ENCODE assay signal across 20 mouse cellular contexts in genomic region chr3:36827274-36828025, GRCm38 (mm10). TPM values are rescaled to one million over a fixed set of nuclear protein-coding genes. Genes with fewer than 3 reads are reported as not detected.
A peak's percentile ranks its signal among the peaks of the same experiment; 100 is the strongest.
DNase-seq lines count a peak whose midpoint lies in the region; ATAC-seq lines count a peak whose summit lies in the region.
"Had no signal": no experiment of that assay in that cellular context is flagged by ENCODE, and none has a peak within 500 bp of the region (broad histone marks: within the 10 kb centered on the region; RNA-seq: fewer than 3 reads in every experiment).

No protein-coding gene starts in this region.

- peak overlapping the region; percentile 3; the same call in 1 of the 2 replicates for H3K27ac ChIP-seq in hindbrain, embryonic 16.5 days (ENCODE audit: low read depth, low read length)
- no peak overlapping the region for H3K27ac ChIP-seq in hindbrain, embryonic 13.5 days
- H3K27ac ChIP-seq in neural tube, embryonic 14.5 days (ENCODE audit: low read depth, low read length) = no peak overlapping the region
- H3K27ac ChIP-seq: embryonic facial prominence, embryonic 15.5 days; gastrocnemius, adult 2 months; heart, adult 2 months; liver, embryonic 12.5 days; lung, embryonic 15.5 days; neural tube, embryonic 13.5 days had no signal

- ATAC-seq in hindbrain, embryonic 16.5 days = peak; percentile 83
- ATAC-seq in hindbrain, embryonic 13.5 days (ENCODE audit: low FRiP score) = no peak
- ATAC-seq in neural tube, embryonic 14.5 days (ENCODE audit: low read depth) = 0 out of 2 replicates have a peak, but pooled peaks have one; percentile 21
- ATAC-seq: liver, embryonic 12.5 days had no signal

- WGBS in hindbrain, embryonic 16.5 days = 31% methylated on average over 8 of the region's 8 CpGs
- WGBS in hindbrain, embryonic 13.5 days = 40% methylated on average over 8 of the region's 8 CpGs
- WGBS in neural tube, embryonic 14.5 days = 36% methylated on average over 8 of the region's 8 CpGs

- DNase-seq in cerebellum, postnatal 10 days = peak; percentile 67 to 75
- DNase-seq in cerebellum, adult 11 months = no peak
- DNase-seq in neural tube, embryonic 10.5 days (ENCODE audit: extremely low spot score, low spot score) = no peak
- DNase-seq in retina, postnatal 1 day = peak; percentile 45
- DNase-seq in adrenal gland, postnatal 10 days = no peak
- DNase-seq: adrenal gland, postnatal 14 days; gastrocnemius, adult 2 months; heart, adult 2 months; kidney, adult 2 months; kidney, postnatal 36 days; left cerebral cortex, postnatal 4 days; right cerebral cortex, postnatal 4 days; thymus, postnatal 14 days had no signal

- no peaks in the 10 kb centered on the region for H3K36me3 ChIP-seq in hindbrain, embryonic 16.5 days (ENCODE audit: control insufficient read depth, insufficient read depth, low read length)
- no peaks in the 10 kb centered on the region for H3K36me3 ChIP-seq in hindbrain, embryonic 13.5 days
- H3K36me3 ChIP-seq in neural tube, embryonic 14.5 days (ENCODE audit: control insufficient read depth, insufficient read depth, low read length) = no peaks in the 10 kb centered on the region
- H3K36me3 ChIP-seq: embryonic facial prominence, embryonic 15.5 days; liver, embryonic 12.5 days; lung, embryonic 15.5 days; neural tube, embryonic 13.5 days had no signal

- no peaks in the 10 kb centered on the region for H3K27me3 ChIP-seq in hindbrain, embryonic 16.5 days (replicated peaks; ENCODE audit: control insufficient read depth, insufficient read depth, low read length)
- no peaks in the 10 kb centered on the region for H3K27me3 ChIP-seq in hindbrain, embryonic 13.5 days
- H3K27me3 ChIP-seq in neural tube, embryonic 14.5 days (ENCODE audit: control insufficient read depth, insufficient read depth, low read length) = no peaks in the 10 kb centered on the region
- H3K27me3 ChIP-seq: embryonic facial prominence, embryonic 15.5 days; liver, embryonic 12.5 days; lung, embryonic 15.5 days; neural tube, embryonic 13.5 days had no signal

- H3K4me1 ChIP-seq in hindbrain, embryonic 16.5 days (ENCODE audit: control insufficient read depth, insufficient read depth, low read depth, low read length) = peaks cover 5% of the 10 kb centered on the region; the same call in 1 of the 2 replicates
- no peaks in the 10 kb centered on the region for H3K4me1 ChIP-seq in hindbrain, embryonic 13.5 days (replicated peaks)
- peaks cover 3% of the 10 kb centered on the region; the same call in 1 of the 2 replicates for H3K4me1 ChIP-seq in neural tube, embryonic 14.5 days (ENCODE audit: control insufficient read depth, insufficient read depth, low read length)
- H3K4me1 ChIP-seq: embryonic facial prominence, embryonic 15.5 days; liver, embryonic 12.5 days; lung, embryonic 15.5 days had no signal

- no peak overlapping the region for H3K9ac ChIP-seq in hindbrain, embryonic 16.5 days (ENCODE audit: low read depth, low read length)
- no peak overlapping the region for H3K9ac ChIP-seq in hindbrain, embryonic 13.5 days
- no peak overlapping the region for H3K9ac ChIP-seq in neural tube, embryonic 14.5 days (replicated peaks; ENCODE audit: low read depth, low read length)
- H3K9ac ChIP-seq: embryonic facial prominence, embryonic 15.5 days; liver, embryonic 12.5 days; lung, embryonic 15.5 days; neural tube, embryonic 13.5 days had no signal

- H3K4me2 ChIP-seq in hindbrain, embryonic 16.5 days (ENCODE audit: low read length) = no peak overlapping the region
- no peak overlapping the region for H3K4me2 ChIP-seq in hindbrain, embryonic 13.5 days
- no peak overlapping the region for H3K4me2 ChIP-seq in neural tube, embryonic 14.5 days (ENCODE audit: low read depth, low read length)
- H3K4me2 ChIP-seq: embryonic facial prominence, embryonic 15.5 days; liver, embryonic 12.5 days; lung, embryonic 15.5 days; neural tube, embryonic 13.5 days had no signal

- H3K4me3 ChIP-seq in hindbrain, embryonic 16.5 days (ENCODE audit: low read length) = no peak overlapping the region
- no peak overlapping the region for H3K4me3 ChIP-seq in hindbrain, embryonic 13.5 days
- no peak overlapping the region for H3K4me3 ChIP-seq in neural tube, embryonic 14.5 days (ENCODE audit: low read depth, low read length)
- H3K4me3 ChIP-seq: embryonic facial prominence, embryonic 15.5 days; gastrocnemius, adult 2 months; heart, adult 2 months; liver, embryonic 12.5 days; lung, embryonic 15.5 days; neural tube, embryonic 13.5 days had no signal

- no peaks in the 10 kb centered on the region for H3K9me3 ChIP-seq in hindbrain, embryonic 16.5 days (ENCODE audit: control insufficient read depth, low read length)
- H3K9me3 ChIP-seq in hindbrain, embryonic 13.5 days = no peaks in the 10 kb centered on the region
- H3K9me3 ChIP-seq in neural tube, embryonic 14.5 days (ENCODE audit: control insufficient read depth, low read length) = no peaks in the 10 kb centered on the region
- H3K9me3 ChIP-seq: embryonic facial prominence, embryonic 15.5 days; liver, embryonic 12.5 days; lung, embryonic 15.5 days; neural tube, embryonic 13.5 days had no signal

RNA-seq across cellular contexts. Expression of gene 4932438A13Rik, which starts 35.5 kb away (rescaled TPM):
- polyA plus RNA-seq in hindbrain, embryonic 16.5 days (2015; fragmentation: Nextera tagmentation; extraction: Ambion mirVana) = 77.1 and 85.3 TPM in 2 replicates
- polyA plus RNA-seq in hindbrain, embryonic 13.5 days (2015; fragmentation: Nextera tagmentation; extraction: Ambion mirVana) = 62.9 and 66.7 TPM in 2 replicates
- polyA plus RNA-seq in neural tube, embryonic 14.5 days (2014; fragmentation: Nextera tagmentation; extraction: Ambion mirVana) = 104 and 120 TPM in 2 replicates
- 10 to 100 TPM; 46.3 to 55.4 TPM for total RNA-seq in adrenal gland, postnatal 10 days (2021)

Comparison
In these comparisons a context has a peak if more than half of its experiments do, and no peak if none do; other contexts are left out.
1. DNase-seq: peak in cerebellum, postnatal 10 days (2 of 2) and retina, postnatal 1 day (single experiment); none in cerebellum, adult 11 months (single experiment), neural tube, embryonic 10.5 days (single experiment) and adrenal gland, postnatal 10 days (single experiment).